Mouse (Mus musculus): ENCODE results near the gene Cdipt. TPM values are rescaled to one million over a fixed set of nuclear protein-coding genes. Genes with fewer than 3 reads are reported as not detected.

Cdipt gene
- total RNA-seq, 2 experiments from 2014 or later = 29.3 to 41.0 TPM

DNA sequence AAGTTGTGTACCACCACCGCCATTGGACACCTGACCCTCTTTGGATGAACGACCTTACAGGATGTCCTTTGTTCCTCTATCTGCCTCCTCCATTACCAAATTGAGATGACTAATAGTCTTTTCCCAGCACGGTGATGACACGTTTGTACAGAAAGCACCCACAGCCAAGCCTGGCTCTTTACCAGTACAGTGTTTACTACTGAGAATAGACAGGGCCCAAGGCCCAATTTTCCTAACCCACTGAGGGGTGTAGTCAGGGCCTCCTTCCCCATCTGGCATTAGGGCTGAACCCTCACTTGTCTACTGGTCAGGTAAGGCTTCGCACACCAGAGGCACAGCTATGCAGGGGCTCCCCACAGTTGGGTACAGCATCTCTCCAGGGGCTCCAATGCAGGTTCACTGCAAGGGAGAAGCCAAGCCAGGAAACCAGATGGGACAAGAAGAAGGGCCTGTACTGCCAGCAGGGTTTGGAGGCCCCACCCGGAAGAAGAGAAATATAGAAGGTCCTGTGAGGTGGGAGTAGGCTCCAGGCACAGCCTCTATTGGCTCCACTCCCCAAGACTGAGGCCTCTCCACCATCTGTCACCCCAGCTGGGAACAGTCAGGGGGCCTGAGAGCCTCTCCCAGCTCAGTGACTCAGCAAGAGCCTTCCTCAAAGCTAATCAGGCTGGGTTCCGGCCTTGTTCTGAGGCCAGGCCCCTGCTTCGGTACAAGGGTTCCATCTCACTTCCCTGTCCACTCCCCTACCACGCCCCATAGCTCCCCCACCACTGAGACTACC lies 32.7 kb downstream of the Cdipt start:
- peak overlapping the region; percentile 40 for H3K4me3 ChIP-seq
- DNase-seq = peak; percentile 74
- H3K27ac ChIP-seq = peak overlapping the region; percentile 85
- TF ChIP-seq CTCF (IDR thresholded peaks at IDR 0.05) = no peak
- intact Hi-C loops (cut with DNase I) = no loop called here

DNA sequence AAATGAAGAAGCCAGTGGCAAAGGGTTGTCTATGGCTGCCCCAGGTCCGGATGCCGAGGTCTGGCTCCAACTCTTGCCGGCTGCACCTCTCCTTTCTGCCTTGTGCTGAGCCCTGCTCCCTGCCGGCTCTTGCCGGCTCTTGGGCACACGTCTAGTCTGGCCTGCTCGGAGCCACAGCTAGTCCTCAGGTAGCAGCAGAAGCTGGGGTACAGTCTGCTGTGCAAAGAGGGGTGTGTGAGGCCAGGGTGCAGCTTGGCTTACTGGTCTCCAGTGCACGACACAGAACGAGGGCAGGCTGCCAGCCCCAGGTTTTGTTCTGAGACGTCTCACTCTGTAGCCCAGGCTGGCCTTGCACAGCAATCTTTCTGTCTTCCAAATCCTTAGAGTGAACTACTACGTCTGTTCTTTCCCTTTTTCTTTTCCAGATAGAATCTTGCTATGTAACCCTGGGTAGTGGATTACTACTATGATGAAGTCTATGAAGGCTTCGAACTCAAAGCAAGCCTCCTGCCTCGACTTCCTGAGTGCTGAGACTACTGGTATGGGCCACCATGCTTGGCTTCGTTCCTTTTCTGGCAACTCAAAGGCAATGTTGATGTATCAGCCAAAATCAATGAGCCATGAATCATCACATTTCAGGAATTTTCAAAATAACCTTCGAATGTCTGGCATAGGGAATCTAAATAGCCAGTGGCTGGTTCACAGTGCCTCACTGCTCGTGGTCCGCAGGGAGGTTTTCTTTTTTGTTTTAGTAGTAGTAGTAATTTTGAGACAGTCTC lies 33.8 kb downstream of the Cdipt start:
- TF ChIP-seq CTCF (IDR thresholded peaks at IDR 0.05) = no peak
- H3K27ac ChIP-seq = peak overlapping the region; percentile 85
- intact Hi-C loops (cut with DNase I) = no loop called here
- DNase-seq = no peak
- H3K4me3 ChIP-seq = no peak overlapping the region

DNA sequence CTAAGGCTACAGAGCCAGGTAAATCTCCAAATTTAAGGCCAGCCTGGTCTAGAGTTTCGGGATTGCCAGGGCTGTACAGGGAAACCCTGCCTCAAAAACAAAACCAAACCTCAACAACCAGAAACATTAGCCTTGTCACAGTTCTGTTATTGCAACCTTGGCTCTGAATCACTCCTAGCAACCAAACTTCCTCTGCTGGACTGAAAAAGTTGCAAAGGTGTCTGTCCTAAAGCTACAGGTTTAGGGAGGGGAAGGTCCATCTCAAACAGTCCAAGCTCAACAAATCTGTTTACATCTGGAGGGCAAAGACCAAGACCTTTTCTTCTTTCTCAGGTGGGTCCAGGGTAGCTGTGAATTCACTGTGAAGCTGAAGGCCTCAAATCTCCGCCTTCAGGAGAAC lies 35.3 kb downstream of the Cdipt start:
- Histone ChIP-seq H3K4me3 (no peak overlapping the region), H3K27ac (no peak overlapping the region)
- intact Hi-C loops (cut with DNase I) = no loop called here
- DNase-seq = no peak
- no peak for TF ChIP-seq CTCF (IDR thresholded peaks at IDR 0.05)

DNA sequence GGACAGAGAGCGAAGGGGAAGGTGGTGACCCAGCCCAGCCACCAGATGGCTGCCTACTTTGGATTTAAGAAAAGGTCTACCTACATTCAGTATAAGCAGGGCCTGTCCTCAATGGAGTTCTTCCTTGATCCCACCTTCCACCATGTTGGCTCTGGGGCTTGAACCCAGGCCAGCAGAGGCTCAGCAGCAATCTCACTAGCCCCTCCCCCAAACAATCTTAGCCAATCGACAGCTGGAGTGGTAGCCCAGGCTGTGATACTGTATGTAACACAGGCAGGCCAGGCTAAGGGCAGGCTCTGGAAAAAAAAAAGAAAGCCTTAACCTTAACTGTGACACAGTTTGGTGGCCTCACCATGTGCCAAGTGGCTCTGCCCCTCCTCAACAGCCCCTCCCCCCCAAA lies 36.0 kb downstream of the Cdipt start:
- intact Hi-C loops (cut with DNase I) = no loop called here
- no peak for TF ChIP-seq CTCF (IDR thresholded peaks at IDR 0.05)
- no peak for DNase-seq
- H3K27ac ChIP-seq = no peak overlapping the region
- no peak overlapping the region for H3K4me3 ChIP-seq

DNA sequence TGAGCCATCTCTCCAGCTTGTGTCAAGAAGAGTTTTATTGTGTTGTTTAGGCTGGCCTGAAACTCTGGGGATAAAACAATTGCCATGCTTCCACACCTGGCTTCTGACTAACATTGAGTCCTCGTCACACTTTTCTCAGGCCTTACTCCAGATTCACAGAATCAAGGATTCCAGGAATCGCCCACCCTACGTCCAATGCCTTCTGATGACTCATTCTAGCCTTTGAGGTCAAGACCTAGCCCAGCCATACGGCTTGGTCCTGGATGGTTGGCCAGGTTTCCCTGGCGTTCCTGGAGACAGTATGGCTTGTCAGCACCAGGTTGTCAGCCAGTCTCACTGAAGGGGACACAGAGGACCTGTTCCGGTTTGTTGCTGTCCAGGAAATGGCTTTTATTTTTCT lies 36.7 kb downstream of the Cdipt start:
- Histone ChIP-seq H3K27ac (no peak overlapping the region), H3K4me3 (no peak overlapping the region)
- intact Hi-C loops (cut with DNase I) = no loop called here
- no peak for TF ChIP-seq CTCF (IDR thresholded peaks at IDR 0.05)
- DNase-seq = no peak

DNA sequence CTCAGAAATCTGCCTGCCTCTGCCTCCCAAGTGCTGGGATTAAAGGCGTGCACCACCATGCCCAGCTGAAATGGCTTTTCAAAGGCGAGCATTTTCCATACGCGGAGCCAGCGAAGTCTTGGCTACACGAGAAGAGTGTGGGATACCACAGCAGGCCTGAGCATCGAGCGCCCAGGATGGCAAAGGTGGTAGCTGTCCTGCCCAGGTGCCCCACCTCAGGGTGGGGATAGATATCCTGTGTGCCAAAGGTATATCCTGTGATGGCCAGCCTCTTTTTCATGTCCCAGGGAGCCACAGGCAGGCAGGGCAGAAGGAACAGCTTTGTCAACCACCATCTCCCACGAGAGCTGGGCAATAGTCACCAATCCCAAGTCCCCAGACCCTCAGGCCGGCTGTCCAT lies 37.1 kb downstream of the Cdipt start:
- DNase-seq = no peak
- TF ChIP-seq CTCF (IDR thresholded peaks at IDR 0.05) = no peak
- peak overlapping the region; percentile 89 for H3K4me3 ChIP-seq
- H3K27ac ChIP-seq = no peak overlapping the region
- intact Hi-C loops (cut with DNase I) = no loop called here

DNA sequence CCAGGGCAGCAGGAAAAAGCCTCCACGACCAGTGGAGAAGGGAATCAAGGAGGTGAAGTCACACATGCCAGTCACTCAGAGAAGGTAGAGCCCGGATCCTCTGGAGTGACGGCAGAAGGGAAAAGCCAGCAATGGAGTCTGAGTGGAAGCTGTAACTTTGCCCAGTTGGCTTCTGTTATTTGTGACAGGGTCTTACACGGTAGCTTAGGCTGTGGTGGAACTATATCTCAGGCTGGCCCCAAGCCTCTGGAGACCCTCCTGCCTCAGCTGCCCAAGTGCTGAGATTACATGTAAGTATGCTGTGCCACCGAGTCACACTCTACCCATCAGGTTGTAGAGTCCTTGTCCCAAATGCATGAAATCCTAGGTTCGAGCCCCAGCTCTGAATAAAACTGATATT lies 37.7 kb downstream of the Cdipt start:
- DNase-seq = no peak
- TF ChIP-seq CTCF (IDR thresholded peaks at IDR 0.05) = no peak
- intact Hi-C loops (cut with DNase I) = no loop called here
- peak overlapping the region; percentile 95; the same call in 1 of the 2 replicates for H3K27ac ChIP-seq
- H3K4me3 ChIP-seq = peak overlapping the region; percentile 89

DNA sequence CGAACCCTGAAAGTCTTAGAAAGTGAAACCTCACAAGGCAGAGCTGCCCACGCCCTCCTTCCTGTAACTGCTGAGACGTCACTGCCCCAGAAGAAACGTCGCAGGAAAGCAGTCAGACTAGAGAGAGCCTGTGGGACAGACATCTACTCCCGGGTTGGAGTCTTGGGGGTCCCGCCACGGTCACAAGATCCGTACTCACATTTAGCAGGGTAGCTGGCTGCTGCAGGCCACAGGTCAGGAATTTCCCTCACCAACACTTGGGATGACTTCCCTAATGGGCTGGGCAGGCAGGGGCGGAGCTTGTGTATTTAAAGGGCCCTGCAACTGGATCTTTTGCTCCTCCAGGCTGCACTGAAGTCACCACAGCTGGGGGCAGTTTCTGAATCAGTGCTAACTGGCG lies 38.6 kb downstream of the Cdipt start, which contains the start of gene Mvp:
TSS of gene Mvp (minus strand) at position 302 of the 400 bp plus-strand sequence.
- H3K4me3 ChIP-seq = peak within 1 kb of the TSS; percentile 89
- intact Hi-C loops (cut with DNase I) = no loop called here
- TF ChIP-seq CTCF (IDR thresholded peaks at IDR 0.05) = no peak
- peak; percentile 78 for DNase-seq
- peak within 1 kb of the TSS; percentile 95 for H3K27ac ChIP-seq

DNA sequence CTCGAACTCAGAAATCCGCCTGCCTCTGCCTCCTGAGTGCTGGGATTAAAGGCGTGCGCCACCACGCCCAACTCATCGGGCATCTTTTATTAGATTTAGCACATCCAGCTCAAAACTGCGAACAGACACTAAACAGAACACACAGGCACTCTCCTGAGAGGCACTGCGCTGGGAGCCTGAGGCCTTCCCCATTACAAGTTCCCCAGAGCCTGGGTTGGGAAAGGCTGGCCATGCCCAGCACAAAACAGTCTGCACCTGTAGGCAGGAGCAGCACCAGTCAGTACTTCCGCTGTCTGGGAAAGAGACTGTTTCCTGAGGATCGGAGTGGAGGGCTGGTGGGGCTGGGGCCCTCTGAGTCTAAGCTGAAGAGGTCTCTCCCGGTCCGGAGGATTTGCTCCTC lies 39.3 kb downstream of the Cdipt start:
- DNase-seq = no peak
- TF ChIP-seq CTCF (IDR thresholded peaks at IDR 0.05) = no peak
- Histone ChIP-seq H3K27ac (peak overlapping the region; percentile 95), H3K4me3 (peak overlapping the region; percentile 89)
- intact Hi-C loops (cut with DNase I) = no loop called here

DNA sequence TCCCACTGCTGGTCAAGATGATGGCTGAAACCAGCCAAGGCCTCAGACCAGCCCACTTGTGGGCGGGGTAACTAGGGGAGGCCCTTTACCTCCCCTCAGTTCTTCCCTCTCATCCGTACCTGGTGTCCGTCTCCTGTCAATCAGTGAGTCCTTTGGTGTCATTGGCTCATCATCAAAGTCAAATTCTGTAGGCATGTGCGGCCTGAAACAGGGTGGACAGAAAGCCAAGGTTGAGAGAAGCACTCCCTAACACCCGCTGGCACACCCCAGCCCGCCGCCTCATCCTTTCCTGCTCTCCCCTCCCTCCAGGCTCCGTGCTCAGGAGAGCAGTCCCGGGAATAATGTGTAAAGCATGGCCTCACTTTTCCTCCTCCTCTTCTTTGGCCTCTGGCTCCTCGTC lies 40.4 kb downstream of the Cdipt start:
- DNase-seq = no peak
- intact Hi-C loops (cut with DNase I) = loop anchor here (2.0 kb wide), 1 partner anchor 39 kb away; the partner anchor contains the start of gene Cdiptos
- Histone ChIP-seq H3K4me3 (peak overlapping the region; percentile 89), H3K27ac (peak overlapping the region; percentile 96)
- TF ChIP-seq CTCF (IDR thresholded peaks at IDR 0.05) = no peak

DNA sequence TGATC lies 40.6 kb downstream of the Cdipt start, which contains the start of gene Pagr1b:
TSS of gene Pagr1b (minus strand) at position 4 of the 5 bp plus-strand sequence.
- Histone ChIP-seq H3K4me3 (peak within 1 kb of the TSS; percentile 89), H3K27ac (peak within 1 kb of the TSS; percentile 96)
- intact Hi-C loops (cut with DNase I) = loop anchor here (2.0 kb wide), 1 partner anchor 39 kb away; the partner anchor contains the start of gene Cdiptos
- no peak for DNase-seq
- TF ChIP-seq CTCF (IDR thresholded peaks at IDR 0.05) = no peak

DNA sequence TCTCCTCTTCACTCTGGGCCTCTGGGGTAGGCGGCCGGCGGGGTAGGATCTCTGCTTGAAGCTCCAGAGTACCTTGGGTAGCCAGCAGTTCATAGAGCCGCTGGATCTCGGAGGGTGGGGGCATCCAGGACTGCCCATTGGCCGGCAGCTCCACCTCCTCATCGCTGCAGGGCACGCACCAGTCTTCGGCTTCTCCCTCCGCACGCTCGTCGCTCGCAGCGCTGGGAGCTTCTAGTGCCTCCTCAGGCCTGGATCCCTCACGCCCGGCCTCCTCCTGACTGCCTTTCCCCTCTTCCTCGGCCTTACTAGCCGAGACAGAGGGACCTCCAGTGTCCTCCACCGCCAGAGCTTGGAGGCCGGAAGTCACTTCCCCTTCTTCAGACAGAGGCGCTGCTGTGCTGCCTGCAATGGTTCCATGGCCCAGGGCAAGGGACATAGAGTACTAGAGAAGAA lies 40.8 kb downstream of the Cdipt start:
- H3K27ac ChIP-seq = peak overlapping the region; percentile 96
- TF ChIP-seq CTCF (IDR thresholded peaks at IDR 0.05) = no peak
- peak overlapping the region; percentile 89 for H3K4me3 ChIP-seq
- DNase-seq = peak; percentile 69
- intact Hi-C loops (cut with DNase I) = loop anchor here (2.0 kb wide), 1 partner anchor 40 kb away; the partner anchor contains the start of gene Cdiptos

All from gastrocnemius, adult 2 months (tissue).